Mouse (Mus musculus) heart, embryonic 14.5 days (tissue): Measurements from ENCODE around the gene Fam126a. TPM values are rescaled to one million over a fixed set of nuclear protein-coding genes. Genes with fewer than 3 reads are reported as not detected.

Experiments used
- ATAC-seq: fragments of 200-750 bp; cut with Nextera tagmentation; 2 replicates; pipeline ENCODE4 v1.8.0; 2017; ENCODE audit warnings: low read depth, moderate TSS enrichment; ENCODE audit not compliant: insufficient number of reproducible peaks, insufficient read depth, low FRiP score
- H3K27ac ChIP-seq, 2 experiments: fragments of 200-500 bp in 1 of 2; fragments of 300-500 bp in 1 of 2; sonication (generic) in 1 of 2; replicated peaks in 1 of 2; 2 replicates each; pipeline ENCODE4 v1.5.1; 2012 to 2014; ENCODE audit warnings: low read depth in 2 of 2, low read length in 2 of 2, control low read depth in 1 of 2, mild to moderate bottlenecking in 1 of 2, mixed read lengths in 1 of 2; ENCODE audit not compliant: control insufficient read depth in 1 of 2, insufficient read depth in 1 of 2
- H3K27me3 ChIP-seq: fragments of 300-500 bp; sonication (generic); 2 replicates; pipeline ENCODE4 v1.6.1; 2014; ENCODE audit warnings: mild to moderate bottlenecking, low read length, control low read depth; ENCODE audit not compliant: control insufficient read depth, insufficient read depth
- H3K36me3 ChIP-seq: fragments of 300-500 bp; sonication (generic); 2 replicates; pipeline ENCODE4 v1.6.1; 2014; ENCODE audit warnings: mild to moderate bottlenecking, control low read depth, low read length, mixed read lengths; ENCODE audit not compliant: control insufficient read depth, insufficient read depth
- H3K4me1 ChIP-seq, 2 experiments: fragments of 200-500 bp in 1 of 2; fragments of 300-500 bp in 1 of 2; sonication (generic) in 1 of 2; 2 replicates each; pipeline ENCODE4 v1.6.1; 2012 to 2014; ENCODE audit warnings: low read length in 2 of 2, control low read depth in 1 of 2, mixed read lengths in 1 of 2; ENCODE audit not compliant: control insufficient read depth in 2 of 2, insufficient read depth in 2 of 2
- H3K4me2 ChIP-seq: fragments of 300-500 bp; sonication (generic); 2 replicates; pipeline ENCODE4 v1.6.1; 2014; ENCODE audit warnings: mild to moderate bottlenecking, low read length
- H3K4me3 ChIP-seq, 2 experiments: fragments of 200-500 bp in 1 of 2; fragments of 300-500 bp in 1 of 2; sonication (generic) in 1 of 2; 2 replicates each; pipeline ENCODE4 v1.5.1; 2012 to 2014; ENCODE audit warnings: low read length in 2 of 2, mild to moderate bottlenecking in 2 of 2, control low read depth in 1 of 2, low read depth in 1 of 2, moderate library complexity in 1 of 2; ENCODE audit not compliant: control insufficient read depth in 1 of 2, insufficient read depth in 1 of 2
- H3K9ac ChIP-seq: fragments of 300-500 bp; sonication (generic); 2 replicates; pipeline ENCODE4 v1.6.1; 2014; ENCODE audit warnings: mild to moderate bottlenecking, low read length
- H3K9me3 ChIP-seq: fragments of 300-500 bp; sonication (generic); 2 replicates; pipeline ENCODE4 v1.6.1; 2016; ENCODE audit warnings: low read length, control low read depth; ENCODE audit not compliant: control insufficient read depth
- WGBS: fragments of 180-500 bp; shearing (Covaris S2); extraction: QIAGEN DNeasy Blood & Tissue Kit; methylation state at CpG from one replicate; pipeline ENCODE4 v1.1.7; 2014; 5-methylcytosine and 5-hydroxymethylcytosine counted together
- polyA plus RNA-seq: library from polyadenylated mRNA; unstranded; fragments of >200 nt; fragmentation: Nextera tagmentation; extraction: Ambion mirVana; gene quantifications from 2 replicates; pipeline ENCODE4 v1.2.1, GENCODE M21; 2014

Gene Fam126a
- polyA plus RNA-seq, 1 experiment from 2014 or later: 45.4 TPM

DNA sequence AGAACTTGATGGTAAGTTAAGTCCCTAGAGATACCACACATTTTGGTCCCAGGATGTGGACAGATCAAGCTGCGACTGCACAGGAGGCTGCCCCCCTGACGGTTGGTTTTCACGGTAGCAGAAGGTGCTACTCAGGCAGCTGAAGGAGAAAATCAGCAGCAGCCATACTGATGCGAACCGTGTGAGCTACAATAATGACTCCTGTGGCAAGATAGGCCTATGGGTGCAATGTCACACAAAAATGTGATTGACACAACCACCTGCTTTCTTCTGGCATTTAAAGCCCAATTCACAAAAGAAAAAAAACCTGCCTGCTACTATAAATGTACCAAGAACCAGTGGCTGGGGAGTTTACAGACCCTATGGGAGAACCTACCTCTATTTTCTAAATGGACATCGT lies 32.5 kb upstream of the Fam126a start:
- H3K9me3 ChIP-seq: 0 out of 2 replicates have a peak, but pooled peaks cover under 1% of the 10 kb centered on the region
- whole genome bisulfite sequencing: 75% methylated on average over 6 of the region's 6 CpGs
- no peak overlapping the region for H3K4me2 ChIP-seq
- H3K27me3 ChIP-seq: no peaks in the 10 kb centered on the region
- no peak for ATAC-seq
- peaks cover 2 to 5% of the 10 kb centered on the region in 2 experiments for H3K4me1 ChIP-seq
- no peak overlapping the region for H3K9ac ChIP-seq
- no peak overlapping the region for H3K27ac ChIP-seq
- H3K36me3 ChIP-seq: no peaks in the 10 kb centered on the region
- no peak overlapping the region for H3K4me3 ChIP-seq

DNA sequence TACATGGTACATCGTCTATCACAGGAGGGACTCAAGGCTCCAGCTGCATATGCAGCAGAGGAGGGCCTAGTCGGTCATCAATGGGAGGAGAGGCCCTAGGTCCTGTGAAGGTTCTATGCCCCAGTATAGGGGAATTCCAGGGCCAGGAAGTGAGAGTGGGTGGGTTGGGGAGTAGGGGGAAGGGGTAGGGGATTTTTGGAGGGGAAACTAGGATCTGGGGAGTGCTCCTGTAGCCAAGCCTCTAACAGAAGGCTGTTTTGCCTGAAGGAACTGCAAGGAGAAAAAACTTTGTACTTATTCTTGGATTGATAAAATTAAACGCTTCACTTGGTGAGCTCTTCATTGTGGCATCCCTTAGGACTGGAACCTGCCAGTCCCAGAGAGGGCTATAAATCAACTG lies 30.5 kb upstream of the Fam126a start:
- H3K4me3 ChIP-seq: no peak overlapping the region
- WGBS: 55% methylated on average over 3 of the region's 3 CpGs
- H3K27ac ChIP-seq: no peak overlapping the region
- no peak overlapping the region for H3K9ac ChIP-seq
- no peak for ATAC-seq
- H3K4me2 ChIP-seq: no peak overlapping the region
- peaks cover 3% of the 10 kb centered on the region; the same call in 1 of the 2 replicates for H3K9me3 ChIP-seq
- no peaks in the 10 kb centered on the region for H3K36me3 ChIP-seq
- H3K27me3 ChIP-seq: no peaks in the 10 kb centered on the region
- H3K4me1 ChIP-seq: peaks cover 2 to 5% of the 10 kb centered on the region in 2 experiments

DNA sequence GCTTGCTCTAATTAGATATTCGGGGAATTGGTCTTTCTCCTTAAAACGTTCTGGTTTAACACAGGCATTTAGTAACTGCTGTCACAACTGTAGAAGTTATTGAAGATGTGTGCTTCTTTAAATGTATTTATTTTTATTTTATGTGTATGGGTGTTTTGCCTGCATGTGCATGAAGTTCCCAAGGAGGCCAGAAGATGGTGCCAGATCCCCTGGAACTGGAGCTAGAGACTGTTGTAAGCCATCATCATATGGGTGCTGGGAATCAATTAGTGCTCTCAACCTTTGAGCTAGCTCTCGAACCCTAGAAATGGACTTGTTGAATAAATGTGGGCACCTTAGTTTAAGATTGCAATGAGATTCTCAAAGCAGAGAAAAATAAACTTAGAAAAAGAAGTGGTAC lies 27.1 kb upstream of the Fam126a start:
- H3K4me2 ChIP-seq: no peak overlapping the region
- WGBS: 67% methylated on average over 3 of the region's 3 CpGs
- no peak overlapping the region for H3K9ac ChIP-seq
- H3K4me1 ChIP-seq: peaks cover 7 to 9% of the 10 kb centered on the region in 2 experiments
- ATAC-seq: no peak
- H3K9me3 ChIP-seq: peaks cover 9% of the 10 kb centered on the region
- H3K36me3 ChIP-seq: no peaks in the 10 kb centered on the region
- no peak overlapping the region for H3K4me3 ChIP-seq
- no peaks in the 10 kb centered on the region for H3K27me3 ChIP-seq
- H3K27ac ChIP-seq: no peak overlapping the region

DNA sequence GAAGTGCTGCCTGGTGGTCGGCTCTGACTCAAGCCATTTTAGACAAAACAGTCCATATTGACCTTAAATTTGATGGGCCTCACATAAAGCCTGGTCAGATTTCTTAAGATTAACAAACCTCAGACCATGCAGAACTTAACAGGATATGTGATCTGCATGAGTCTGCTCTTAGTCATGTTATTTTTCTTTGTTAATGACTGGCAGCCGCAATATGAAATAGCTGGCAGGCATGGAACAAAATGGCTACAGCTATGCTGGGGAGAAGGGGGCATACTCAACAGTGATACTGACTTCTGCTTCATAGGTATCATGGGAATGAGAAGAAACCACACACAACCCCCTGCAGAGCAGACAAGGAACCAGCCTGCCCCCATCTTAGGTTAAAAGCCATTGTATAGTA lies 26.4 kb upstream of the Fam126a start:
- Histone ChIP-seq H3K4me1 (peaks cover 11 to 15% of the 10 kb centered on the region in 2 experiments), H3K27ac (no peak overlapping the region), H3K27me3 (no peaks in the 10 kb centered on the region), H3K9ac (no peak overlapping the region), H3K36me3 (no peaks in the 10 kb centered on the region), H3K4me3 (no peak overlapping the region), H3K9me3 (peaks cover 9% of the 10 kb centered on the region), H3K4me2 (no peak overlapping the region)
- 90% methylated on average over 2 of the region's 2 CpGs for WGBS
- no peak for ATAC-seq

DNA sequence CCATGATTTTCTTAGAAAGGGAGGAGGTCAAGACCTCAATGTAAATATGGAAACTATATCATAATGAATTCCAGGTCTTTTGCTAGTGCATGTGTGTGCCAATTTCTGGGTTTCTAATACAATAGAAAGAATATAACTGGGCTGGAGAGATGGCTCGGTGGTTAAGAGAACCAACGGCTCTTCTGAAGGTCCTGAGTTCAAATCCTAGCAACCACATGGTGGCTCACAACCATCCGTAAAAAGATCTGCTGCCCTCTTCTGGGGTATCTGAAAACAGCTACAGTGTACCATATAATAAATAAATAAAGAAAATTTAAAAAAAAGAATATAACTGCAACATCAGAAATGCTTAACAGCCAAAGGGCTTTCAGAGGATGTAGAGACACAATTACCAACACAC lies 23.9 kb upstream of the Fam126a start:
- no peaks in the 10 kb centered on the region for H3K36me3 ChIP-seq
- no peak for ATAC-seq
- H3K4me3 ChIP-seq: no peak overlapping the region
- no peaks in the 10 kb centered on the region for H3K27me3 ChIP-seq
- H3K9ac ChIP-seq: no peak overlapping the region
- H3K4me2 ChIP-seq: no peak overlapping the region
- WGBS: 85% methylated on average over 3 of the region's 3 CpGs
- H3K9me3 ChIP-seq: peaks cover 9% of the 10 kb centered on the region
- peak overlapping the region in 1 of 2 experiments; percentile 92; a peak in 2 of 4 replicates for H3K27ac ChIP-seq
- peaks cover 14 to 17% of the 10 kb centered on the region in 2 experiments for H3K4me1 ChIP-seq

DNA sequence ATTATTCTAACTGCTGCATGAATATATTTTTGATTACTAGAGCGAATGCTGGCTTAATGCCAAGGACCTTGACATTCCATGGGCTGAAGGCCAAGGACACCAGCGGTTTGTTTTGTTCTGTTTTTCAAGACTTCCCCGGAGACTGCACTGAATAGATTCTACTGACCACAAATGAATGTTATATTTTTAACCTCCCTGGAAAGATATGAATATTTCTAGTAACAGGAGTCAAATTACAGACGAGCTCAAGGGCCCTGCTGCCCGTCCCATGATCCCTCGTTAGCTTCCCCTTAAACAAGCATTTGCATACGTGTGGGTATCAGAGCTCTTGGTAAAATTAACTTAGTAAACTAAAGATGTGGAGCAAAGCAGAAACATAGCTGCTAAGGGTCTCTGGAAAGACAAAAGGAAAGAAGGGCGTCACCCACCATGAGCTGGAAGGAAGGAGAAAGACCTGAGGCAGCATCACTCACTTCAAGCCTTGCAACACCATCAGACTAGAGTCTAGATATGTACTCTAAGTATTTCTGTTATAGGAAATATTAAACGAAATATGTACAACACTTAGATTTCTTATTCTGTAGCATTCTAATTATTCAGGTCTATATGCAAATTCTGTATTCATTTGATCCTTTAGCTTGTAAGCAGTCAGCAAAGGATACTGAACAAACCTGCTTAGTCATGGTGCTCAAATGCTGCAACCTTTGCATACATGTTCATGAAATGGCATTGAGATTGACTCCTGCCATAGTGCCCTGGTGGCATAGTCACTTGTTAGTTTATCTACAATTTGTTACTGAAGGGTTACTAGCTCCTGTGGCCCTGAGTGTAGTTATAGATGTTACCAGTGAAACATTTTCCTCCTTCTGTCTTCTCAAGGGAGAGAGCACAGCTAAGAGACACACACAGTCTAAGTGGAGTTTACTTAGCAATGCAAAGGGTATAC lies 23.0 kb upstream of the Fam126a start:
- peak; percentile 68; the same call in 1 of the 2 replicates for ATAC-seq
- Histone ChIP-seq H3K4me1 (peaks cover 14 to 17% of the 10 kb centered on the region in 2 experiments), H3K9me3 (peaks cover 9% of the 10 kb centered on the region), H3K36me3 (no peaks in the 10 kb centered on the region), H3K27ac (peak overlapping the region; percentile 92 to 97), H3K4me3 (no peak overlapping the region), H3K27me3 (no peaks in the 10 kb centered on the region), H3K4me2 (peak overlapping the region; percentile 50), H3K9ac (no peak overlapping the region; the same call in none of the 2 replicates)
- WGBS: 16% methylated on average over 9 of the region's 9 CpGs

DNA sequence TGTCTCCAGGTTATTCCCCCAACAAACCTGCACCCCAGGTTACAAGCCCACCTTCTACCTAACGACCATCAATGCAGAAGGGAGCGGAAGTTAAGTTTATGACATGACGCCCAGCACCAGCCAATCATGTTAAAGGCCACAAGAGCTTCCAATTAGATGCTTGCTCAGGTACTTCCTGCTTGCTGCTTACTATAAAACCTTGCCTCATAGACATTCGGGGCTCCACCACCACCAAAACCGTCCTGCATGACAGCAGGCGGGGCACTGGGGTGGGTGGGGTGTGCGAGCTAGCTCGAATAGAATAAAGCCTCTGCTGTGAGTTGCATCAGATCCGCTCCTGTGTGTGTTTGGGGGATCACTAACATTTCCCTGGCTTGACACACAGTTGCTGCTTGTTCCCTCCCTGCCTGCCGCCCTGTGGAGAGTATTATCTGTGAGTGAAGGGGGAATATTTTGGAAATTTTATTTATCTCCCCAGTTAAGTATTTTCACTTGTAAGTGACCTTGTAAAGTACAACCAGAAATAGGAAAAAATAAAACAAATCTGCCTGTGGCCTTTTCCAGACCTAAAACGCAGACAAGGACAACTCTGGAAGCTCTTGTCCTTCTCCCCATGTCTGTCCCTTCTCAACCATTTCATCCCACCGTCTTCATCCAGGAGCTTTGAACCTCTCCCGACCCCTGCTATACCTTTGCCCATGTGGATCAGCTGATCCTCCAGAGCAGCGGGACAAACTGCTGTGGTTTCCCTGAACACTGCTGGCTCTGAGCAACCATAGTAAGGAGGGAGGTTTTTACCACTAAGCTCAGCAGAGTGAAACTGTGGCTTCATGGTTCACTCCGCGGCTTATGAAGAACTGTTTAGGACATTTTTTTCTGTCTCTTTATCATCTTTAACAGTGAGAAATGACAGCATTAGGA lies 21.5 kb upstream of the Fam126a start:
- no peaks in the 10 kb centered on the region for H3K36me3 ChIP-seq
- no peaks in the 10 kb centered on the region for H3K27me3 ChIP-seq
- H3K4me2 ChIP-seq: no peak overlapping the region
- peaks cover 7% of the 10 kb centered on the region for H3K9me3 ChIP-seq
- H3K4me1 ChIP-seq: peaks cover 16 to 26% of the 10 kb centered on the region in 2 experiments
- 54% methylated on average over 16 of the region's 16 CpGs for WGBS
- H3K9ac ChIP-seq: peak overlapping the region; percentile 4; the same call in 1 of the 2 replicates
- no peak for ATAC-seq
- peak overlapping the region; percentile 73 to 91 for H3K27ac ChIP-seq
- H3K4me3 ChIP-seq: no peak overlapping the region
